Mouse (Mus musculus): ENCODE measurements around the gene Fam163b. TPM values are rescaled to one million over a fixed set of nuclear protein-coding genes. Genes with fewer than 3 reads are reported as not detected.
A peak's percentile ranks its signal among the peaks of the same experiment; 100 is the strongest.

Fam163b gene
- 5.0 and 7.1 TPM in 2 replicates for polyA plus RNA-seq (2015; fragmentation: Nextera tagmentation; extraction: Ambion mirVana)

GRCm38 (mm10) chr2:27141950-27142693, at the start of gene Fam163b:
TSS of gene Fam163b (minus strand) at chr2:27142491.
- Histone ChIP-seq H3K9me3 (ENCODE audit: control insufficient read depth, low read length) (no peaks in the 10 kb centered on the region), H3K4me1 (replicated peaks; ENCODE audit: control insufficient read depth, insufficient read depth, low read length) (peaks cover 5% of the 10 kb centered on the region; the same call in 1 of the 2 replicates), H3K4me3 (replicated peaks; ENCODE audit: low read length) (peak within 1 kb of the TSS; percentile 48), H3K9ac (replicated peaks; ENCODE audit: low read depth, low read length) (peak within 1 kb of the TSS; percentile 67), H3K27ac (ENCODE audit: low read length) (no peak within 1 kb of the TSS), H3K27me3 (replicated peaks; ENCODE audit: control insufficient read depth, insufficient read depth, low read length) (peaks cover 19% of the 10 kb centered on the region), H3K36me3 (ENCODE audit: control insufficient read depth, insufficient read depth) (no peaks in the 10 kb centered on the region), H3K4me2 (ENCODE audit: low read length) (peak within 1 kb of the TSS; percentile 68)
- 2% methylated on average over 60 of the region's 62 CpGs for WGBS
- ATAC-seq: peak; percentile 65

- WGBS: 59% methylated on average over 4 of the region's 4 CpGs
- ATAC-seq: no peak
- H3K36me3 ChIP-seq (ENCODE audit: control insufficient read depth, insufficient read depth): no peaks in the 10 kb centered on the region
- no peaks in the 10 kb centered on the region for H3K27me3 ChIP-seq (replicated peaks; ENCODE audit: control insufficient read depth, insufficient read depth, low read length)
- H3K4me3 ChIP-seq (replicated peaks; ENCODE audit: low read length): no peak overlapping the region
- no peaks in the 10 kb centered on the region for H3K9me3 ChIP-seq (ENCODE audit: control insufficient read depth, low read length)
- no peak overlapping the region for H3K27ac ChIP-seq (ENCODE audit: low read length)
- no peaks in the 10 kb centered on the region for H3K4me1 ChIP-seq (replicated peaks; ENCODE audit: control insufficient read depth, insufficient read depth, low read length)
- no peak overlapping the region for H3K9ac ChIP-seq (replicated peaks; ENCODE audit: low read depth, low read length)
- no peak overlapping the region for H3K4me2 ChIP-seq (ENCODE audit: low read length)
Measured at GRCm38 (mm10) chr2:27189994-27190393, 47.7 kb upstream of the Fam163b start.

- 90% methylated on average over 6 of the region's 6 CpGs for WGBS
- Histone ChIP-seq H3K4me1 (replicated peaks; ENCODE audit: control insufficient read depth, insufficient read depth, low read length) (no peaks in the 10 kb centered on the region), H3K4me2 (ENCODE audit: low read length) (no peak overlapping the region), H3K4me3 (replicated peaks; ENCODE audit: low read length) (no peak overlapping the region), H3K27me3 (replicated peaks; ENCODE audit: control insufficient read depth, insufficient read depth, low read length) (no peaks in the 10 kb centered on the region), H3K36me3 (ENCODE audit: control insufficient read depth, insufficient read depth) (no peaks in the 10 kb centered on the region), H3K9ac (replicated peaks; ENCODE audit: low read depth, low read length) (no peak overlapping the region), H3K9me3 (ENCODE audit: control insufficient read depth, low read length) (no peaks in the 10 kb centered on the region), H3K27ac (ENCODE audit: low read length) (no peak overlapping the region)
- ATAC-seq: no peak
Measured at GRCm38 (mm10) chr2:27187531-27187930, 45.2 kb upstream of the Fam163b start.

DNA sequence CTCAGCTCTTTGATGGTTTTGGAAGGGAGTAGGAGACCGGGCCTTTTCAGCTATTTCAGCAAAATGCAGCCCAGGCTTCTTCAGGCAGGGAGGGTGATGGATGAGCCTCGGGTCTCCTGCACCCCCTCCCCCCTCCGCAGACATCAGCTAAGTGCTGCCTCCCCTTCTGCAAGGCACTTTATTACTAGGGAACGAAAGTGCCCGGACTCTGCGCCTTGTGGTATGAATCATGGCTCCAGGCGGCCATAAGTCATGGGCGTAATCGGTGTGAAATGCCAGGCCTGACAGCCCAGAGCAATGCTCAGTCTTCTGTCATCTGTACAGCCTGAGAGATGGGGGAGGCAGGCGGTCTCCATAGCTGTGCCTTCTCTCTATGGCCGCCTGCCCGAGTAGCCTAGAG, 41.4 kb upstream of the Fam163b start:
- H3K9ac ChIP-seq (replicated peaks; ENCODE audit: low read depth, low read length): no peak overlapping the region
- no peak for ATAC-seq
- no peak overlapping the region for H3K4me3 ChIP-seq (replicated peaks; ENCODE audit: low read length)
- H3K27me3 ChIP-seq (replicated peaks; ENCODE audit: control insufficient read depth, insufficient read depth, low read length): no peaks in the 10 kb centered on the region
- WGBS: 84% methylated on average over 12 of the region's 12 CpGs
- no peaks in the 10 kb centered on the region for H3K36me3 ChIP-seq (ENCODE audit: control insufficient read depth, insufficient read depth)
- no peaks in the 10 kb centered on the region for H3K9me3 ChIP-seq (ENCODE audit: control insufficient read depth, low read length)
- no peaks in the 10 kb centered on the region for H3K4me1 ChIP-seq (replicated peaks; ENCODE audit: control insufficient read depth, insufficient read depth, low read length)
- no peak overlapping the region for H3K4me2 ChIP-seq (ENCODE audit: low read length)
- no peak overlapping the region for H3K27ac ChIP-seq (ENCODE audit: low read length)

- no peak overlapping the region for H3K4me2 ChIP-seq (ENCODE audit: low read length)
- no peaks in the 10 kb centered on the region for H3K27me3 ChIP-seq (replicated peaks; ENCODE audit: control insufficient read depth, insufficient read depth, low read length)
- H3K27ac ChIP-seq (ENCODE audit: low read length): no peak overlapping the region
- H3K4me1 ChIP-seq (replicated peaks; ENCODE audit: control insufficient read depth, insufficient read depth, low read length): no peaks in the 10 kb centered on the region
- WGBS: 72% methylated on average over 4 of the region's 4 CpGs
- H3K9ac ChIP-seq (replicated peaks; ENCODE audit: low read depth, low read length): no peak overlapping the region
- no peak for ATAC-seq
- H3K4me3 ChIP-seq (replicated peaks; ENCODE audit: low read length): no peak overlapping the region
- H3K36me3 ChIP-seq (ENCODE audit: control insufficient read depth, insufficient read depth): no peaks in the 10 kb centered on the region
- no peaks in the 10 kb centered on the region for H3K9me3 ChIP-seq (ENCODE audit: control insufficient read depth, low read length)
Measured at GRCm38 (mm10) chr2:27181907-27182306, 39.6 kb upstream of the Fam163b start.

DNA sequence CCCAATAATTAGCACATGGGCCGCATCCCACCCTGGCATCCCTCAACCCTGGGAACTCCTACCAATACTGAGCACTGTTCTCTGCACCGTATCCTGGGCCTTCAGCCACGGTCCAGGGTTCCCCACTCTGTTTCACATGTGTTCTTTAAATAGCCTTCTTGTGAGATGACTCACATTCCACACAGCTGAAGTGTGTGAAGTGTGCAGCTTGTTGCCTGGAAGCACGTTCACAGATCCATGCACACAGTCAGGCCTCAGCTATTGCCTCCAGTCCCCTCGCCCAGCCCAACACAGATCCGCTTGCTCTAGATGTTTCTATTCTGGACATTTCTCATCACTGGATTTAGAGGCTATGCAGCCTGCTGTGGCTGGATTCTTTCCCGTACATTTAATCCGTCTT, 36.8 kb upstream of the Fam163b start:
- no peaks in the 10 kb centered on the region for H3K27me3 ChIP-seq (replicated peaks; ENCODE audit: control insufficient read depth, insufficient read depth, low read length)
- no peak for ATAC-seq
- H3K36me3 ChIP-seq (ENCODE audit: control insufficient read depth, insufficient read depth): no peaks in the 10 kb centered on the region
- no peak overlapping the region for H3K4me3 ChIP-seq (replicated peaks; ENCODE audit: low read length)
- no peaks in the 10 kb centered on the region for H3K9me3 ChIP-seq (ENCODE audit: control insufficient read depth, low read length)
- no peak overlapping the region for H3K27ac ChIP-seq (ENCODE audit: low read length)
- no peak overlapping the region for H3K4me2 ChIP-seq (ENCODE audit: low read length)
- H3K9ac ChIP-seq (replicated peaks; ENCODE audit: low read depth, low read length): no peak overlapping the region
- WGBS: 74% methylated on average over 8 of the region's 8 CpGs
- no peaks in the 10 kb centered on the region for H3K4me1 ChIP-seq (replicated peaks; ENCODE audit: control insufficient read depth, insufficient read depth, low read length)

GRCm38 (mm10) chr2:27175696-27176267, 33.5 kb upstream of the Fam163b start:
- no peak overlapping the region for H3K9ac ChIP-seq (replicated peaks; ENCODE audit: low read depth, low read length)
- H3K4me2 ChIP-seq (ENCODE audit: low read length): no peak overlapping the region
- no peaks in the 10 kb centered on the region for H3K36me3 ChIP-seq (ENCODE audit: control insufficient read depth, insufficient read depth)
- WGBS: 76% methylated on average over 10 of the region's 10 CpGs
- no peaks in the 10 kb centered on the region for H3K27me3 ChIP-seq (replicated peaks; ENCODE audit: control insufficient read depth, insufficient read depth, low read length)
- ATAC-seq: no peak
- H3K9me3 ChIP-seq (ENCODE audit: control insufficient read depth, low read length): no peaks in the 10 kb centered on the region
- H3K4me3 ChIP-seq (replicated peaks; ENCODE audit: low read length): no peak overlapping the region
- H3K27ac ChIP-seq (ENCODE audit: low read length): no peak overlapping the region
- H3K4me1 ChIP-seq (replicated peaks; ENCODE audit: control insufficient read depth, insufficient read depth, low read length): no peaks in the 10 kb centered on the region

GRCm38 (mm10) chr2:27174242-27174641, 32.0 kb upstream of the Fam163b start:
- Histone ChIP-seq H3K27me3 (replicated peaks; ENCODE audit: control insufficient read depth, insufficient read depth, low read length) (no peaks in the 10 kb centered on the region), H3K4me1 (replicated peaks; ENCODE audit: control insufficient read depth, insufficient read depth, low read length) (no peaks in the 10 kb centered on the region), H3K9ac (replicated peaks; ENCODE audit: low read depth, low read length) (no peak overlapping the region), H3K9me3 (ENCODE audit: control insufficient read depth, low read length) (no peaks in the 10 kb centered on the region), H3K36me3 (ENCODE audit: control insufficient read depth, insufficient read depth) (no peaks in the 10 kb centered on the region), H3K4me2 (ENCODE audit: low read length) (no peak overlapping the region), H3K27ac (ENCODE audit: low read length) (no peak overlapping the region), H3K4me3 (replicated peaks; ENCODE audit: low read length) (no peak overlapping the region)
- no peak for ATAC-seq
- WGBS: 68% methylated on average over 2 of the region's 2 CpGs

- peaks cover 5% of the 10 kb centered on the region for H3K4me1 ChIP-seq (replicated peaks; ENCODE audit: control insufficient read depth, insufficient read depth, low read length)
- no peaks in the 10 kb centered on the region for H3K36me3 ChIP-seq (ENCODE audit: control insufficient read depth, insufficient read depth)
- 41% methylated on average over 2 of the region's 2 CpGs for WGBS
- H3K9me3 ChIP-seq (ENCODE audit: control insufficient read depth, low read length): no peaks in the 10 kb centered on the region
- no peak overlapping the region for H3K27ac ChIP-seq (ENCODE audit: low read length)
- H3K4me2 ChIP-seq (ENCODE audit: low read length): no peak overlapping the region
- H3K4me3 ChIP-seq (replicated peaks; ENCODE audit: low read length): no peak overlapping the region
- H3K27me3 ChIP-seq (replicated peaks; ENCODE audit: control insufficient read depth, insufficient read depth, low read length): no peaks in the 10 kb centered on the region
- no peak for ATAC-seq
- H3K9ac ChIP-seq (replicated peaks; ENCODE audit: low read depth, low read length): no peak overlapping the region
Measured at GRCm38 (mm10) chr2:27166999-27167398, 24.7 kb upstream of the Fam163b start.

All from forebrain, embryonic 16.5 days (tissue).